Mouse (Mus musculus) lung, embryonic 15.5 days (tissue): ENCODE data around the gene Scn5a. TPM values are rescaled to one million over a fixed set of nuclear protein-coding genes. Genes with fewer than 3 reads are reported as not detected.

Experiments
- ATAC-seq: fragments of 200-750 bp; cut with Nextera tagmentation; 2 replicates; pipeline ENCODE4 v1.8.0; 2017; ENCODE audit warnings: moderate number of reproducible peaks, borderline replicate concordance; ENCODE audit not compliant: low FRiP score, low TSS enrichment; ENCODE audit errors: extremely low read depth
- H3K27ac ChIP-seq: fragments of 300-500 bp; sonication (generic); 2 replicates; pipeline ENCODE4 v1.5.1; 2015; ENCODE audit warnings: moderate library complexity, mild to moderate bottlenecking, inconsistent platforms
- H3K27me3 ChIP-seq: fragments of 300-500 bp; sonication (generic); 2 replicates; pipeline ENCODE4 v1.6.1; 2015; ENCODE audit warnings: inconsistent platforms
- H3K36me3 ChIP-seq: fragments of 300-500 bp; sonication (generic); 2 replicates; pipeline ENCODE4 v1.6.1; 2015; ENCODE audit warnings: inconsistent platforms
- H3K4me1 ChIP-seq: fragments of 300-500 bp; sonication (generic); 2 replicates; pipeline ENCODE4 v1.6.1; 2015; ENCODE audit warnings: inconsistent platforms
- H3K4me2 ChIP-seq: fragments of 300-500 bp; sonication (generic); 2 replicates; pipeline ENCODE4 v1.6.1; 2015; ENCODE audit warnings: inconsistent platforms, mild to moderate bottlenecking, moderate library complexity
- H3K4me3 ChIP-seq: fragments of 300-500 bp; sonication (generic); 2 replicates; pipeline ENCODE4 v1.5.1; 2015; ENCODE audit warnings: mild to moderate bottlenecking, inconsistent platforms
- H3K9ac ChIP-seq: fragments of 300-500 bp; sonication (generic); 2 replicates; pipeline ENCODE4 v1.6.1; 2015; ENCODE audit warnings: inconsistent platforms
- H3K9me3 ChIP-seq: fragments of 300-500 bp; sonication (generic); 2 replicates; pipeline ENCODE4 v1.6.1; 2016; ENCODE audit warnings: inconsistent platforms
- WGBS: fragments of 180-500 bp; shearing (Covaris S2); methylation state at CpG from one replicate; pipeline ENCODE4 v1.1.7; 2015; 5-methylcytosine and 5-hydroxymethylcytosine counted together
- polyA plus RNA-seq: library from polyadenylated mRNA; unstranded; fragments of >200 nt; fragmentation: Nextera tagmentation; extraction: Ambion mirVana; gene quantifications from 2 replicates; pipeline ENCODE4 v1.2.1, GENCODE M21; 2015

The Scn5a gene
- polyA plus RNA-seq, 1 experiment from 2014 or later = 0.87 TPM

GRCm38 (mm10) chr9:119563617-119564016, 15.2 kb downstream of the Scn5a start:
- no peak overlapping the region for H3K4me3 ChIP-seq
- H3K4me2 ChIP-seq = no peak overlapping the region
- H3K9me3 ChIP-seq = no peaks in the 10 kb centered on the region
- no peak for ATAC-seq
- H3K9ac ChIP-seq = no peak overlapping the region
- H3K4me1 ChIP-seq = peaks cover 22% of the 10 kb centered on the region
- 68% methylated on average over 6 of the region's 6 CpGs for WGBS
- peaks cover 5% of the 10 kb centered on the region; the same call in 1 of the 2 replicates for H3K27me3 ChIP-seq
- no peaks in the 10 kb centered on the region for H3K36me3 ChIP-seq
- no peak overlapping the region for H3K27ac ChIP-seq

- Histone ChIP-seq H3K4me1 (peaks cover 27% of the 10 kb centered on the region), H3K9ac (no peak overlapping the region), H3K27me3 (peaks cover 5% of the 10 kb centered on the region; the same call in 1 of the 2 replicates), H3K4me3 (no peak overlapping the region), H3K27ac (no peak overlapping the region), H3K9me3 (no peaks in the 10 kb centered on the region), H3K4me2 (no peak overlapping the region), H3K36me3 (no peaks in the 10 kb centered on the region)
- ATAC-seq = no peak
- WGBS = 59% methylated on average over 12 of the region's 12 CpGs
Measured at GRCm38 (mm10) chr9:119562256-119562655, 16.6 kb downstream of the Scn5a start.

GRCm38 (mm10) chr9:119561746-119562145, 17.1 kb downstream of the Scn5a start:
- no peaks in the 10 kb centered on the region for H3K36me3 ChIP-seq
- WGBS = 61% methylated on average over 8 of the region's 8 CpGs
- H3K9me3 ChIP-seq = no peaks in the 10 kb centered on the region
- H3K9ac ChIP-seq = no peak overlapping the region
- no peak for ATAC-seq
- H3K27ac ChIP-seq = no peak overlapping the region
- H3K4me2 ChIP-seq = no peak overlapping the region
- H3K4me1 ChIP-seq = peaks cover 27% of the 10 kb centered on the region
- H3K4me3 ChIP-seq = no peak overlapping the region
- peaks cover 5% of the 10 kb centered on the region; the same call in 1 of the 2 replicates for H3K27me3 ChIP-seq

- no peak overlapping the region for H3K9ac ChIP-seq
- no peaks in the 10 kb centered on the region for H3K36me3 ChIP-seq
- H3K4me2 ChIP-seq = no peak overlapping the region
- no peak overlapping the region for H3K4me3 ChIP-seq
- H3K9me3 ChIP-seq = no peaks in the 10 kb centered on the region
- H3K27me3 ChIP-seq = no peaks in the 10 kb centered on the region
- ATAC-seq = no peak
- 39% methylated on average over 16 of the region's 16 CpGs for WGBS
- peaks cover 24% of the 10 kb centered on the region for H3K4me1 ChIP-seq
- no peak overlapping the region for H3K27ac ChIP-seq
Measured at GRCm38 (mm10) chr9:119559537-119560276, 19.1 kb downstream of the Scn5a start.

GRCm38 (mm10) chr9:119558119-119558854, 20.5 kb downstream of the Scn5a start:
- Histone ChIP-seq H3K9me3 (no peaks in the 10 kb centered on the region), H3K27ac (no peak overlapping the region), H3K4me2 (no peak overlapping the region), H3K36me3 (no peaks in the 10 kb centered on the region), H3K9ac (no peak overlapping the region), H3K4me1 (peaks cover 24% of the 10 kb centered on the region), H3K27me3 (no peaks in the 10 kb centered on the region), H3K4me3 (no peak overlapping the region)
- 24% methylated on average over 12 of the region's 12 CpGs for WGBS
- ATAC-seq = no peak

- H3K4me2 ChIP-seq = no peak overlapping the region
- H3K4me1 ChIP-seq = peaks cover 20% of the 10 kb centered on the region
- H3K9ac ChIP-seq = no peak overlapping the region
- 88% methylated on average over 3 of the region's 3 CpGs for WGBS
- no peaks in the 10 kb centered on the region for H3K36me3 ChIP-seq
- H3K27ac ChIP-seq = no peak overlapping the region
- H3K27me3 ChIP-seq = no peaks in the 10 kb centered on the region
- no peaks in the 10 kb centered on the region for H3K9me3 ChIP-seq
- ATAC-seq = no peak
- H3K4me3 ChIP-seq = no peak overlapping the region
Measured at GRCm38 (mm10) chr9:119556043-119556442, 22.8 kb downstream of the Scn5a start.

GRCm38 (mm10) chr9:119547528-119547927, 31.3 kb downstream of the Scn5a start:
- no peaks in the 10 kb centered on the region for H3K36me3 ChIP-seq
- no peaks in the 10 kb centered on the region for H3K4me1 ChIP-seq
- H3K4me2 ChIP-seq = no peak overlapping the region
- H3K4me3 ChIP-seq = no peak overlapping the region
- no peaks in the 10 kb centered on the region for H3K9me3 ChIP-seq
- H3K9ac ChIP-seq = no peak overlapping the region
- no peak for ATAC-seq
- H3K27ac ChIP-seq = no peak overlapping the region
- no peaks in the 10 kb centered on the region for H3K27me3 ChIP-seq
- 65% methylated on average over 12 of the region's 12 CpGs for WGBS

GRCm38 (mm10) chr9:119547128-119547527, 31.7 kb downstream of the Scn5a start:
- ATAC-seq = no peak
- no peaks in the 10 kb centered on the region for H3K9me3 ChIP-seq
- no peak overlapping the region for H3K4me3 ChIP-seq
- no peaks in the 10 kb centered on the region for H3K4me1 ChIP-seq
- WGBS = 85% methylated on average over 8 of the region's 8 CpGs
- no peaks in the 10 kb centered on the region for H3K36me3 ChIP-seq
- H3K4me2 ChIP-seq = no peak overlapping the region
- no peaks in the 10 kb centered on the region for H3K27me3 ChIP-seq
- H3K9ac ChIP-seq = no peak overlapping the region
- no peak overlapping the region for H3K27ac ChIP-seq

GRCm38 (mm10) chr9:119540726-119541125, 38.1 kb downstream of the Scn5a start:
- no peak overlapping the region for H3K9ac ChIP-seq
- 79% methylated on average over 9 of the region's 9 CpGs for WGBS
- no peaks in the 10 kb centered on the region for H3K36me3 ChIP-seq

GRCm38 (mm10) chr9:119537823-119538222, 41.0 kb downstream of the Scn5a start:
- ATAC-seq = peak; percentile 10; the same call in 1 of the 2 replicates
- 51% methylated on average over 4 of the region's 4 CpGs for WGBS

More at GRCm38 (mm10) chr9:119540726-119541125, 38.1 kb downstream of the Scn5a start:
- Histone ChIP-seq H3K4me2 (no peak overlapping the region), H3K27me3 (no peaks in the 10 kb centered on the region), H3K4me1 (no peaks in the 10 kb centered on the region), H3K4me3 (no peak overlapping the region), H3K27ac (no peak overlapping the region), H3K9me3 (no peaks in the 10 kb centered on the region)
- ATAC-seq = no peak

GRCm38 (mm10) chr9:119531684-119532417, 47.0 kb downstream of the Scn5a start:
- Histone ChIP-seq H3K9ac (no peak overlapping the region), H3K36me3 (no peaks in the 10 kb centered on the region), H3K4me2 (no peak overlapping the region), H3K4me3 (no peak overlapping the region), H3K9me3 (no peaks in the 10 kb centered on the region), H3K27ac (no peak overlapping the region), H3K4me1 (no peaks in the 10 kb centered on the region), H3K27me3 (peaks cover 8% of the 10 kb centered on the region; the same call in 1 of the 2 replicates)
- WGBS = 23% methylated on average over 10 of the region's 10 CpGs
- ATAC-seq = no peak

More at GRCm38 (mm10) chr9:119537823-119538222, 41.0 kb downstream of the Scn5a start:
- H3K36me3 ChIP-seq = no peaks in the 10 kb centered on the region
- no peak overlapping the region for H3K4me2 ChIP-seq
- no peaks in the 10 kb centered on the region for H3K4me1 ChIP-seq
- no peaks in the 10 kb centered on the region for H3K27me3 ChIP-seq
- no peak overlapping the region for H3K9ac ChIP-seq
- no peak overlapping the region for H3K27ac ChIP-seq
- H3K4me3 ChIP-seq = no peak overlapping the region
- no peaks in the 10 kb centered on the region for H3K9me3 ChIP-seq
